Mouse (Mus musculus) erythroblast, embryonic 14.5 days (primary cell): ENCODE measurements around the gene Mpst.

ENCODE experiments used
- GATA1 ChIP-seq: IDR thresholded peaks from 2 replicates; pipeline ENCODE4 v1.6.1; 2012; ENCODE audit warnings: low read length, inconsistent platforms, mixed read lengths
- TAL1 ChIP-seq: IDR thresholded peaks from 3 replicates; pipeline ENCODE4 v1.6.1; 2012; ENCODE audit warnings: low read length, inconsistent platforms, mixed read lengths

DNA sequence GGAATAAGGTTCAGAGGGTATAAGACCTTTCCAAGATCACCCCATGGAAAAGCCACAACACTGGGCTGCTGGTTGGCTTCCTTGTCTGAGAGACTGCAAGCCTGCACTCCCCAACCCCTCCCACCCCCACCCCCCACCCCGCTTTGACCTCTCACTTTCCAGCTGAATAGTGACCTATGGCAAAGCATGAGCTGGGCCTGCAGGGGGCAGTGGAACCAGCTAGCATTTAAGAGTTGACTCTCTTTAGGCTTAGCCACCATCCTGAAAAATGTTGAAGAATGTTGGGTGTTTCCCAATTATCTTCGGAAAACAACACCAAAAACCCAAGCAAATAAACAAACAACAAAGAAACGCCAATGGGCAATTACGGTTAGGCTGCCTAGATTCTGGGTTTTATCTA is 19.0 kb downstream of the Mpst start:
- TF ChIP-seq TAL1 (no peak), GATA1 (no peak)
